Mouse (Mus musculus): ENCODE data around the gene Prkaa2.
"Not testable (repeated sequence)": the region's sequence is repeated elsewhere in the genome, so short reads cannot be mapped to it uniquely, and the experiment has no call there.

Prkaa2 gene

DNA sequence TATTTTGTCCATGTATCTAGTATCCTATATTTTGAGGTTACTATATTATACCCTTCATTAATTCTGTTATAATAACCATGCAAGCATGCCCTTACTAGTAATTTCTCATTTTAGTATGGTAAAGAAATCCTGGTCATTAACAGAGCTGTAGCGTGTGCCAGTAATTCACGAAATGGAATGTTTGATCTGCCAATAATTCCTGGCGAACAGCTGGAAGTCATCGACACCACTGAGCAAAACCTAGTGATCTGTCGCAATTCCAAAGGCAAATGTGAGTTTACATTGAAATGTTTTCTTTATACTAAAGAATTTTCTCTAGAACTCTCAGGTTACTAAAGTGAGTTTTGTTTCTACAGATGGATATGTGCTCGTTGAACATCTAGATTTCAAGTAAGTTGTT, 94.2 kb downstream of the Prkaa2 start:
- no peak for DNase-seq (ENCODE audit: low read depth, low spot score)
- Histone ChIP-seq H3K27me3 (ENCODE audit: control insufficient read depth, insufficient read depth, low read length, poor library complexity, severe bottlenecking) (no peaks in the 10 kb centered on the region), H3K36me3 (ENCODE audit: control insufficient read depth, insufficient read depth, low read length, poor library complexity, severe bottlenecking) (no peaks in the 10 kb centered on the region)

DNA sequence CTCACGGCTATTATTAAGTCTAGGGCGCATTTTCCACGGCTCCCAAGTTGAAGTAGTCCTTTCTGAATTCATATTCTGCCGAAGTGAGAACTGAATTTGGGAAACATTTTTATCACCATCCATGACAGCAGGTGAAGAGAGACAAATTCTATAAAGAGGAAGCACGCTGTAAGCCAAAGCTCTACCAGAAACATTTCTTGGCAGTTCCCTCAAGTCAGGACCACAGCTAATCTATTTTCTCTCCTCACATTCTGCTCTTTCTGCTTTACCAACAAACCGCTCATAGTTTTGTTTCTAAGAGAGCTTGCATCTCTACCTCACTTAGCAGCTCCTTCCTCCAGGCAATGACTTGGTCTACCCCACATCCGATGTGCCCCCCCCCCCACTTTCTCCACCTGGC, 96.0 kb downstream of the Prkaa2 start:
- DNase-seq (ENCODE audit: low read depth, low spot score): no peak
- Histone ChIP-seq H3K27me3 (ENCODE audit: control insufficient read depth, insufficient read depth, low read length, poor library complexity, severe bottlenecking) (no peaks in the 10 kb centered on the region), H3K36me3 (ENCODE audit: control insufficient read depth, insufficient read depth, low read length, poor library complexity, severe bottlenecking) (no peaks in the 10 kb centered on the region)

DNA sequence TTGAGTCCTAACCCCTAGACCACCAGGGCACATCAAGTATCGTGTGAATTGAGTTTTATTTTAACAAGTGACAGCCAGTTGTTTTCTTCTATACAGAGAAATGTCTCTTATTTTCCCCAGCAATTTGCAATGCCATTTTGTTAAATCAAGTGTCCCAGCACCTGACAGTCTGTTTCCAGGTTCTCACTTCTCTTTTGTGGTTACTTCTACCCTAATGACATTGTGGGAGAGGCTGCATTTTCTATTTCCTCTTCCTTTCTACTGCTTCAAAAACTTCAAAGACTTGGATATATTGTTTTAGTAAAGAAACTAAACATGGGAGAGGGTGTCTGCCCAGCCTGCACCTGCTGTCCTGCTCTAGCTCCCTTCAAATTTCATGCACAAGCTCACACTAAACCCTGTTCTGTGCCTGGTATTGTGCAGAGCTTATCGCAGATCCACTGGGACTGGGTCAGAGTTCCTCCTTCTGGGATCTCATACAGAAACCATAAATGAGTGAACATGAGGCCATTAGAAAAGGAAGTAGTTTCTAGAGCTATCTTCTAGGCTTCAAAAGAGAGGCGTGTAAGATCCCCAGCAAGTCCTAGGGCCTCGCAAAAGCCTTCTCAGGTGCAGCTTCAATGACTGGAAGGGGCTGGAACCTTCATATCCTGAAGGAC, 102.2 kb downstream of the Prkaa2 start:
- Histone ChIP-seq H3K36me3 (ENCODE audit: control insufficient read depth, insufficient read depth, low read length, poor library complexity, severe bottlenecking) (no peaks in the 10 kb centered on the region), H3K27me3 (ENCODE audit: control insufficient read depth, insufficient read depth, low read length, poor library complexity, severe bottlenecking) (no peaks in the 10 kb centered on the region)
- peak; percentile 10 for DNase-seq (ENCODE audit: low read depth, low spot score)

DNA sequence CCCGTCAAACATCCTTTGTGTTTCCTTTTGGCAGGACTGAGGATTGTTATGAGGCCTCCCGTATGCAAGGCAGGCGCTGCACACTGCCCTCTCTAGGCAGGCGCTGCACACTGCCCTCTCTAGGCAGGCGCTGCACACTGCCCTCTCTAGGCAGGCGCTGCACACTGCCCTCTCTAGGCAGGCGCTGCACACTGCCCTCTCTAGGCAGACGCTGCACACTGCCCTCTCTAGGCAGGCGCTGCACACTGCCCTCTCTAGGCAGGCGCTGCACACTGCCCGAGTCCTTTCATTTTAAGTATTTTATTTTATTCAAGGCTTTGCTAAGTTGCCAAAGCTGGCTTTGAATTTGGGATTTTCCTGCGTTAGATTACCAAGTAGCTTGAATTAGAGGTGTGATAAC, 105.0 kb downstream of the Prkaa2 start:
- not testable (repeated sequence) for H3K27me3 ChIP-seq (ENCODE audit: control insufficient read depth, insufficient read depth, low read length, poor library complexity, severe bottlenecking); DNase-seq (ENCODE audit: low read depth, low spot score); H3K36me3 ChIP-seq (ENCODE audit: control insufficient read depth, insufficient read depth, low read length, poor library complexity, severe bottlenecking)

DNA sequence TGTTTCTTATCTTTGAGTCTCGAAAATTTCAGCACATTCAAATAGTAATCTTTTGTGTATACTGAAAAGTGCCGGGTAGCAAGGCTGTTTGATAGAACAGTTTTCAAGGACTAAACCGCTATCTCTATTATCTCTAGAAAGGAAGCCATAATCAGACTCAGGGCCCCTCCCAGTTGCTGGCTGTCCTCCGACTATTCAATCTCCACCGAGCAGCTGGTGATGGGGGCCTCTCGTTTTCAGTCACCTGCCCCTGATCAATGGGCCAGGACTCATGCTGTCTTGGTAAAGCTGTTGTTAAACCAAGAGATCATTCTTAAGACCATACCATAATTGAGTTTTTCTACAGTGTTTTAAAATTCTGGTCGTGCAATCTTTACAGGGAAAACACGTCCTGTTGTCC, 105.6 kb downstream of the Prkaa2 start:
- no peaks in the 10 kb centered on the region for H3K27me3 ChIP-seq (ENCODE audit: control insufficient read depth, insufficient read depth, low read length, poor library complexity, severe bottlenecking)
- DNase-seq (ENCODE audit: low read depth, low spot score): no peak

DNA sequence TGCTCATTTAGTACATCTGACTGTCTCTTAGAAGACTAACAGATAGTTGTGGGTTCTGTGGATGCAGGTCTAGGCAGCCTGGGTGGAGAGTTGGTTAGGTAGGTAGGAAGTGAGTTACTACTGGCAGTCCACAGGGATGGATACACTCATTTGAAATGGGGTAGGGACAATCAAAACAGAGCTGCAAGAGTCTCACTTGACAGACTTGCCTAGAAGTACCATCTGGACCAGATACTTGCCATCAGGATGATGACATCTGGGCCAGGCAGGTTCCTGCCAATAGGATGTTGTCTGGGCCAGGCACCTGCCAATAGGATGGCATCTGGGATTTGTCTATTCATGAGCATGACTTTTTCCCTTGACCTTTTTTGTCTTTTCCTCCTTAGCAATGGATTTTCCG, 108.0 kb downstream of the Prkaa2 start:
- DNase-seq (ENCODE audit: low read depth, low spot score): no peak
- H3K27me3 ChIP-seq (ENCODE audit: control insufficient read depth, insufficient read depth, low read length, poor library complexity, severe bottlenecking): no peaks in the 10 kb centered on the region
- no peaks in the 10 kb centered on the region for H3K36me3 ChIP-seq (ENCODE audit: control insufficient read depth, insufficient read depth, low read length, poor library complexity, severe bottlenecking)

More for the DNA sequence above, 105.6 kb downstream of the Prkaa2 start:
- H3K36me3 ChIP-seq (ENCODE audit: control insufficient read depth, insufficient read depth, low read length, poor library complexity, severe bottlenecking): no peaks in the 10 kb centered on the region

DNA sequence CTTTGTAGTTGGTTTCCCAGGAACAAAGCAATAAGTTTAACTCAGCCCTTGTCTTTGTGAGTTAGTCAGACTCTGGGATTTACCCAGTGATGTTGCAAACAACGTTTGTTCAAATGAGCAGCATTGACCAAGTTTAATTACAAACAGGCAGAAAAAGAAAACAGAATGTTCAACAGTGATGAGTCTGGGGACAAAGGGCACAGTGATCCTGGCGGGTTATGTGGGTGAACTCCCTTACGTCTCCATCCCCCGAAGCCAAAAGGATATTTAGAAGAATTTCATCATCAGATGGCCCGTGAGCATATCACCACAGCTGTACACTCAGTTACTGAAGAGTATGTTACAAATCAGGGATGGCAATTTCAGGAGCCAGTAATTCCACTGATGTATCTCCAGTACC, 110.0 kb downstream of the Prkaa2 start:
- Histone ChIP-seq H3K27me3 (ENCODE audit: control insufficient read depth, insufficient read depth, low read length, poor library complexity, severe bottlenecking) (no peaks in the 10 kb centered on the region), H3K36me3 (ENCODE audit: control insufficient read depth, insufficient read depth, low read length, poor library complexity, severe bottlenecking) (no peaks in the 10 kb centered on the region)
- no peak for DNase-seq (ENCODE audit: low read depth, low spot score)

DNA sequence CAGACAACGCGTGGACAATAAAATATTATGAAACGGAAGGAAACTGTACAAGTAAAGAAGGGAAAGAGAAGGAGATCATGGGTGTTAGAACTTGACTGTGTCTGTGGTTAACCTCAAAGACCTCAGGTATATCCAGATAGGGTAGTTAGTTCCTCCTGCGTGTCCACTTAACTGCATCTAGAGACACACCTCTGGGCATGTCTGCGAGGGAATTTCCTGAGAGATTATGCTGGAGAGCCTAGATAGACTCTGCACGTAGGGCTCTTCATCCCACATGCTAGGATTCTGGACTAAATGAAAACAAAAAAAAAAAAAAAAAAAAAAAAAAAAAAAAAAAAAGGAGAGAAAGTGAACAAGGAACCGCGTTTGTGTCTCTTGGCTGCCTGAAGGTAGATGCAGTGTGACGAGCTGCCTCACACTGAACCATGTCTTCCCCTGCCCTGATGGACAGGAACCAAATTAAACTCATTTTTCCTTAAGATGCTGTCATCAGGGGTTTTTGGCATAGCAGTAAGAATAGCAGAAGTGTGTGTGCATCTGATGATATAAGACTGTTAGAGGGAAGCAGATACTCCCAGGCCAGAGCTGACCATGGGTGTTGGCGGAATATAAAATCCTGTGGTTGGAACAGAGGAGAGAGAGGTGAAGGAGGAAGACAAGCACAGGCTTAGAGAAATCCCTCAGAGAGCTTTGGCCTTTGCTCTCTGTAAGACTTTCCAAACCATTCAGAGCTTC, 116.4 kb downstream of the Prkaa2 start:
- DNase-seq (ENCODE audit: low read depth, low spot score): no peak
- H3K27me3 ChIP-seq (ENCODE audit: control insufficient read depth, insufficient read depth, low read length, poor library complexity, severe bottlenecking): no peaks in the 10 kb centered on the region
- H3K36me3 ChIP-seq (ENCODE audit: control insufficient read depth, insufficient read depth, low read length, poor library complexity, severe bottlenecking): no peaks in the 10 kb centered on the region

DNA sequence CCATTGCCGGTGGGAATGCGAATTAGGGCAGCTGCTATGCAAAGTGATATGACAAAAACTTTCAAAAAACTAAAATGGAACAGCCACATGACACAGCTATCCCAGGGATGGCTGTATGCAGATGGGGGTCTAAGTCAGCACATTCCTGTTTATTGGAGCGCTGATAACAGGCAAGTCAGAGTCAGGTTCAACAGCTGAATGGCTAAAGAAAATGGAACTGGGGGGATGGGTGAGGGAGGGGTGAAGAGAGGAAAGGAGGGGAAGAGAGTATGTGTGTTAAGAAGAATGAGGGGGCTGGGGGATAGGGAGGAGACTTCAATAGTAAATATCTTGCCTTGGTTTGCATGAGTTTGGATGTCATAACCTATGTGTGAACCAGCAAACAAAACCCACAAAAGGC, 117.4 kb downstream of the Prkaa2 start:
- Histone ChIP-seq H3K36me3 (ENCODE audit: control insufficient read depth, insufficient read depth, low read length, poor library complexity, severe bottlenecking) (no peaks in the 10 kb centered on the region), H3K27me3 (ENCODE audit: control insufficient read depth, insufficient read depth, low read length, poor library complexity, severe bottlenecking) (no peaks in the 10 kb centered on the region)
- DNase-seq (ENCODE audit: low read depth, low spot score): no peak

DNA sequence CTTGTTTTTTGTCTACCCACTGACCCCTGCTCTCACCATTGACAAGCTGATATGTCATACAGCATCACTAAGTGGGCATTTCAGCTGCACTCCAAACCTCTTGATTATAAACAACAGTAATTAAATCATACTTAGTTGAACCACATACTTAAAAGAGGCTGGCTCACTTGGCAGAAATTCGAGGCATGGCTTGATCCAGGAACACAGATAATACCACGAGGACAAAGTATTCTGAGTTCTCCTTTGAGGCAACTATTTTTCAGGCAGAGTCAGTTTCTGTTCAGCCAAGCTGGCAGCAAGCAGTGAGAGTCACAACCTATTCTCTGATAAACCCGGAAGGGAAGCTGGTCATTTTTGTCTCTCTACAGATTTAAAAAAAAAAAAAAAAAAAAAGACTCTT, 119.0 kb downstream of the Prkaa2 start:
- DNase-seq (ENCODE audit: low read depth, low spot score): no peak
- no peaks in the 10 kb centered on the region for H3K36me3 ChIP-seq (ENCODE audit: control insufficient read depth, insufficient read depth, low read length, poor library complexity, severe bottlenecking)
- no peaks in the 10 kb centered on the region for H3K27me3 ChIP-seq (ENCODE audit: control insufficient read depth, insufficient read depth, low read length, poor library complexity, severe bottlenecking)

DNA sequence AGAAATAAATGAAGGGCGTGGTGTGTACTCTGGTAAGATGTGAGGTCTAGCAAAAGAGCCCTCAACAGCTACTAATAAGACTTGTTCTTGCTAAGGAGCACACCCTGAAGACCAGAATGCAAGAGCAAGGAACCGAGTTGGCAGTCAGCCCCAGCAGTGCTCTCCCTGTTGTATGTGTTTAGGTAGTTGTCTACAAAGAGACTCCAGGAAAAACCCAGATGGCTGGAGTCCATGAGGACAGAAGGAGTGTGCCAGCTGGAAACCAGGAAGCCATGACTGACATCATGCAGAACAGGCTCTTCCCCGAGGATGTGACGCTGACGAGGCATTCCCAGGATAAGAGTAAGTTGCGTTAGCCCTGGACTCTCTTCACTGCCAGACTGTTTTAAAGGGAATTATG, 119.7 kb downstream of the Prkaa2 start:
- Histone ChIP-seq H3K27me3 (ENCODE audit: control insufficient read depth, insufficient read depth, low read length, poor library complexity, severe bottlenecking) (no peaks in the 10 kb centered on the region), H3K36me3 (ENCODE audit: control insufficient read depth, insufficient read depth, low read length, poor library complexity, severe bottlenecking) (no peaks in the 10 kb centered on the region)
- no peak for DNase-seq (ENCODE audit: low read depth, low spot score)

DNA sequence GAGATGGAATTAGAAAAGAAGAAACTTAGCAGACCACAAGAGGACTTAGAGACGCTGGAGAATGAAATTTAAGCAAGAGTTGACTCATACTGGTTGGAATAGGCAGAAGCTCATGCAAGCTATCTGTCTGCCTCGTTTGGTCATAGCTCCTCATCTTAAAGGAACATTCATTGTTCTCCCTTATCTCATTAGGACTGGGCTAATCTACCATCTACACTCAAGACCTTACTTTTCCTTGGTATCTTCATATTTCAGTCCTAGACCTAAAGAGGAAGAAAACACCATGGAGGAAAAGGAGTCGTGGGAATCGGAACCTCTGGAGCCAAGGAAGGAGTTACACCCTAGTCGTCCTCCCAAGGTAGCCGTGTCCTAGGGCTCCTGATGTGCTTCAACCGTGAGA, 121.0 kb downstream of the Prkaa2 start:
- no peak for DNase-seq (ENCODE audit: low read depth, low spot score)
- Histone ChIP-seq H3K27me3 (ENCODE audit: control insufficient read depth, insufficient read depth, low read length, poor library complexity, severe bottlenecking) (no peaks in the 10 kb centered on the region), H3K36me3 (ENCODE audit: control insufficient read depth, insufficient read depth, low read length, poor library complexity, severe bottlenecking) (no peaks in the 10 kb centered on the region)

DNA sequence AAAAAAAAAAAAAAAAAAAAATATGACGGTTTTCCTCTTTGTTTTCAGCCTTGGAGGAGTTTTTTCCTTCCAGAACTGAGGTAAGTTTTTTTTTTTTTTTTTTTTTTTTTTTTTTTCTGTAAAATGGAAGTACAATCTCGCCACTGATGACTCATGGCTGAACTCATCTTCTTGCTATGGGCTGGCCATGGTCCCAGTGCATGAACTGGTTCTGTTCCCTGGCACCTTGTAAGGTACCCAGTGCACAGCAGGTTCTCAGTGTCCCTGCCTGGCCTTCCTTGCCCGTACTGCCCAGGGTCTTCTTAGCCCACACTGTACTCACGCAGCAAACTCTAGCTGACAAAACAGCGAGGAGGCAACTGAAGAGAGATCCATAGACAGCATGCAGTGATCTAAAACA, 121.6 kb downstream of the Prkaa2 start:
- no peaks in the 10 kb centered on the region for H3K27me3 ChIP-seq (ENCODE audit: control insufficient read depth, insufficient read depth, low read length, poor library complexity, severe bottlenecking)
- no peaks in the 10 kb centered on the region for H3K36me3 ChIP-seq (ENCODE audit: control insufficient read depth, insufficient read depth, low read length, poor library complexity, severe bottlenecking)
- DNase-seq (ENCODE audit: low read depth, low spot score): no peak

DNA sequence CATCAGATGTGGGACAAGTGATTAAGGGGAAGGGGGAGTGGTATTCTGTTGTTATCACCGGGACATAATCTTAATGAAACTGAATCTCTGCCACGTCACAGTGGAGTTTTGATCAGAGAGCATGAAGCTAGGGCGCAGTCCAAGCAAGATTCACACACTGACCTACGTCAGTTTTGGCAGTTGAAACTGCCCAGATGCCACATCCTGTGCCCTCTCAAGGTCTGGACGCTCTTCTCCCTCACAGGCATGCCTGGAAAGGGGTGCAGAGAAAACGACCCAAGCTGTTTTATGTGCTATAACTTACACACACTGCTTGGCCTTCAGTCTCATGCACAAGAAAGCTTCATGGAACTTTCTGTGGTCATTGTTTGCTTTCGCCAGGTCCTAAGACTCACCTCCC, 122.1 kb downstream of the Prkaa2 start:
- no peaks in the 10 kb centered on the region for H3K36me3 ChIP-seq (ENCODE audit: control insufficient read depth, insufficient read depth, low read length, poor library complexity, severe bottlenecking)
- no peaks in the 10 kb centered on the region for H3K27me3 ChIP-seq (ENCODE audit: control insufficient read depth, insufficient read depth, low read length, poor library complexity, severe bottlenecking)
- no peak for DNase-seq (ENCODE audit: low read depth, low spot score)

DNA sequence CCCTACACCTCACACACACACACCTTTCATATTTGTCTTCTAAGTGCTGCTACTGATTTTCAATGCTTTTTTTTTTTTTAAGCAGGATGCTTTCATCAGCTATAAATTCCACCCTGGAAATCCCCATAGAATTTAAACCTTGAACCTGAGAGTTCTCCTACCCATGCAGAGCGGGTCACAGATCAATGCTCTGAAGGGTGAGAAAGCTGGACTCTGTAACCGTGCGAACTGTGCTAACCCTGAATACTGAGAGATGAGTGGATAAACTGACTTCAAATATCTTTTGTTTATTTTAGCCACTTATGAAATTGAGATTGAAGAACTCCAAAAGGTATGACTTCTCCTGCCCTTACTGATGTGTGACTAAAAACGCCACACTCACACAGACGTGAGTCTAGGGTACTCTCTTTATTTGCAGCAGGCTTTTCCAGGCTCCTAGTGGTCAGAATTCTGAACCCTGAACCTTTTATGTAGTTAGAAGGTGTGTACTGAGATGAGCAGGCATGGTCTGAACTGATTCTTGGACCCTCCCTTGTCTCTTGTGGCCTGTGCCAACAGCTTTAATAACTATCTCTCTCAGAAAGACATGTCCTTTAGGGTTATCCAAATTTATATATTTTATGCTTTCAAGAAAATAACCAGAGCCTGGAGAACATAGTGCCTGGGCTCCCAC, 123.6 kb downstream of the Prkaa2 start:
- DNase-seq (ENCODE audit: low read depth, low spot score): no peak
- H3K36me3 ChIP-seq (ENCODE audit: control insufficient read depth, insufficient read depth, low read length, poor library complexity, severe bottlenecking): no peaks in the 10 kb centered on the region
- no peaks in the 10 kb centered on the region for H3K27me3 ChIP-seq (ENCODE audit: control insufficient read depth, insufficient read depth, low read length, poor library complexity, severe bottlenecking)

All from splenic B cell, adult 2 months (primary cell).